Mouse (Mus musculus) kidney, postnatal 14 days (tissue): Measurements from ENCODE around the gene Sqstm1.

Experiments used
- DNase-seq: peaks from one replicate; pipeline ENCODE4 v3.0.0; 2022; ENCODE audit warnings: mixed read lengths

The Sqstm1 gene

DNA sequence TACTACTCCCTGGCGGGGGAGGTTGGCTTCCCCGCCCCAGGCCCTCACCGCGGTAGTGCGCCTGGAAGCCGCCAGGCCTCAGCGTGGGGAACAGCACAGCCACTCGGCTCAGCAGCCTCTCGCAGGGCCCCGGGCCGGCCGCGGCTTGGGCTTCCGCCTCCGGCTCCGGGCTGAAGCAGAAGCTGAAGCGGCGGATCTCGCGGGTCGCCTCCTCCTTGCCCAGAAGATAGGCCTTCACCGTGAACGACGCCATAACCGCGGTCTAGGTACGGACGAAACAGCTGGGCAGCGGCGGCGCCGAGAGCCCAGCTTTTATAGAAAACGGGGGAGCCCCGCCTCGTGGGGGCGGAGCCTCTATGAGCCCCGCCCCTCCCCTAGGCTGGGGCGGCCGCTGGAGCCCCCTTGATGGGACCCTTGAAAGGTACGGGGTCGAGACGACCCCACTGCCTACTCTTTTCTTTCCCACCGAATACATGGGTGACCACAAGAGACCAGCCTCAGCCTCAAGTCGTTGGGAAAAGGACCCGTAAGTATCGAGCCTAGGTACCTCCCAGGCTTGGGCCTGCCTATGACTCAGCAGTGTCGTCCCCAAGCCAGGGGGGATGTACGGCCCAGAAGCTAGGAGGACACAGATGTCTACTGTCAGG, at the start of gene Sqstm1, which contains the start of gene Mgat4b:
TSS of gene Sqstm1 (minus strand) at position 323 of the 647 bp plus-strand sequence.
TSS of gene Mgat4b (plus strand) at position 386 of the 647 bp plus-strand sequence.
- peak; percentile 91 for DNase-seq

DNA sequence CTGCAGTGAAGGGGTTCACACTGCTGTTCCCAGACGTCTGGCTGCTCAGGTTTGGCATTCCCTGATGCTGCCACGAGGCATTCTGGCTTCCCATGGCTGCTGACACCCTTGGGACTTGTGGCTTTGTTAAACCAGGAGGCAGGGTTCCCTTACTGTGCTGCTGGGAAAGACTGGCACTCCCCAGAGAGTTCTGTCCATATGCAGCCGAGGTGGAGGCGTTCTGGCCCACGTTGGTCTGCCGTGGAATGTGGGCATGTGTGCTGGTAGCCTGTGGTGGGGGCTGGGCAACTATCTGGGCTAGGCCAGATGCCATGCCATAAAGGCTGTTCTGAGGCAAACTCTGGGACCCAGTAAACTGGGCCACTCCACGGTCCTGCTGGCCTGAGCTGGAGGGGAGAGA, 47.7 kb upstream of the Sqstm1 start:
- no peak for DNase-seq

DNA sequence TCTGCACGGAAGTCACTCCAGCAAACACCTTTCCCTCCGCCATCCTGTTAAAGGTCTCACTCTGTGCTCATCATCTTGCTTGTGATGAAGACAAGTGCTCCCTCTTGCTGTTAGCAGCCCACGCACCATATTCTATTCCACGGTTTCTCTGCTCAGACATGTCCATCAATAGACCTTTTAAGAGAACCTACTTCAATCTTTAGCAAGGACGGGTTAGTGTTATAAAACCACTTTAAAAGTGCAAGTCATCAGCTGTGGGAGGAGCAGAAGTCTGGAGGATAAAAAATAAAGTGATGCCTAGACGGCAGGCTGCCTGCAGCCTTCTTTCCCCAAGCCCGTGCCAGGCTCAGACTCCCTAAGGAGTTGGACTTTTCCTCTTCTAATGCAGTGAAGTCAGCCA, 46.0 kb upstream of the Sqstm1 start:
- no peak for DNase-seq

DNA sequence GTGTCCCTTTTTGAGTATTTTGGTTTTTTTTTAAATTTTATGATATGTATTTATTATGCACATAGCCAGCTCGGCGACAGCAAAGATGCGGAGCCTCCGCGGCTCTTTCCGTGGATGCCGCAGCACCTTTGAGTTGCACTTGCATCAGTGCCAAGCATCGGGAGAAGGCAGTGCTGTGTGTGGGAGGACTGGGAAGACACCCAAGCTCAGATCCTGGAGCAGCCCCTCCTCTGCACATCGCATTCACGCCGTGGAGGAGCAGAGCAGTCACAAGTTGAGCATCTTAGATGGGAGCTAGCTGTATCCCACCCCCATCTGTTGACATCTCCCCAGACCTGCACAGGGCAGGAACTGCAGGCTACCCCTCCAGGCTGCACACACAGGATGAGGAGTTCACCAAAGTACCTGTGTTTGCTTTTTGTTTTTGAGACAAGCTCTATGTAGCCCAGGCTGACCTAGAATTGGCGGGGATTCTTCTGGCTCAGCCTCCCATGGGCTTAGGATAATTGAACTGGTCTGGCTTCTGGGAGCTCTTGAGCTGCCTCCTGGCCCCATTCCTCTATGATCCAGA, 43.5 kb upstream of the Sqstm1 start:
- no peak for DNase-seq

DNA sequence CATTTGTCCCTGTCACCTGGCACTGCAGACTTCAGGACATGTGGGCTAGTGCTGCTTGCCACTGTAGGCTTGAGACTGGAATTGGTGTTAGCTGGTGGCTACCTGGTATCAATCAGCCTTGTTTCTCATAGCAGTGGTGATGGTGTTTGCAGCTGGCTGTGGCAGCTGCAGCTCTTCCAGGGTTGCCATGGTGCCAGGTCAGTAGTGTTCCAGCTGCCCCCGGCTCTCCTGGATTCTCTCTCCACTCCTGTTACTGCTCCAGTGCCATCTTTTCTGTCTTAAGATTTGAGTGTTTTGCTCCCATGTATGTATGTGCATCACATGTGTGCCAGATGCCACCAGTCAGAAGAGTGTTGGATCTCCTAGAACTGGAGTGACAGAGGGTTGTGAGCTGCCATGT, 42.8 kb upstream of the Sqstm1 start:
- no peak for DNase-seq

GRCm38 (mm10) chr11:50252684-50253265, 42.1 kb upstream of the Sqstm1 start:
- no peak for DNase-seq

- peak; percentile 72 for DNase-seq
These were observed 41.5 kb upstream of the Sqstm1 start for GRCm38 (mm10) chr11:50252166-50252565.

DNA sequence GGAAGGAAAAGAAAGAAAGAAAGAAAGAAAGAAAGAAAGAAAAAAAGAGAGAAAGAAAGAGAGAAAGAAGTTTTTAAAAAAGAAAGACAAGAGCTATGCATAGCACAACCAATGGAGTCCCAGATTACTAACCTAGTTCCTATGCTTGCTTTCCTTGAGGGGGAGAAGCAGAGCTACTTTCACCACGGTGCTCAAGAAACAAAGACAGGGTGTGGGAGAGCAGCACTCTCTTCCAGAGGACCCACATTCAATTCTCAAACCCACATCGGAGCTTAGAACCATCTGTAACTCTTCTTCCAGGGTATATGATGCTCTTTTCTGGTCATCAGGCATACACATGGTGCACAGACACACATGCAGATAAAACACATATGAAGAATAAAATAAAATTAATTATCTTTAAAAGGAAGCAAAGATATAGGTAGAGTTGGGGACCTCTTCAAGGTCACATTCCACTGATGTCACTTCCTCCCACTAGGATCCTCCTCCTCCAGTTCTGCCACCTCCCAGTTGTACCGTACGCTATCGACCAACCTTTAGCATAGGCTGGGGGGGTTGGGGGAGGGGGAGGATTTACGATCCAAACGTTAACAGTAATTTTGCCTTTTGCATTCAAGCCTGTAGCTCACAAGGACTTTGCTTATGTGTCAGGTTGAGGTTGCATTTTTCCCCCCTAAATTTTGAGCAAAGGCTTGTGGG, 38.0 kb upstream of the Sqstm1 start:
- no peak for DNase-seq

DNA sequence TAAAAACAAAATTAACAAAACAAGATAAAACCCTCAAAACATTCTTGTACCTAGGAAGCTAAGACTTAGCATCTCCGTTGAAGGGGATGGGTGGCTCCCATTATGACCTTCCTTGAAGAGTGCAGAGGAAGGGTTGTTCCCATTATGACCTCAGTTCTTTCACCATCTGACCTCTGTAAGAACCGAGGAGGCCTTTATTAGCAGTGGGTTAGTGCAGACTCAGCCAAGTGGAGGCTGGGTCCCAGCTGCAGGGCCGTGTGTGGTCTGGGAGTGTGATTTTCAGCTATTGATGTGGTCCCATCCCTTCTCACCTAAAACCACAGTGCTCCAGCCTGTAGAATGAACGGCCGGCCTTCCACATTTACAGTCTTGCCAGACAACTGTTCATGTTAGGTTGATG, 34.6 kb upstream of the Sqstm1 start:
- DNase-seq, result no peak

DNA sequence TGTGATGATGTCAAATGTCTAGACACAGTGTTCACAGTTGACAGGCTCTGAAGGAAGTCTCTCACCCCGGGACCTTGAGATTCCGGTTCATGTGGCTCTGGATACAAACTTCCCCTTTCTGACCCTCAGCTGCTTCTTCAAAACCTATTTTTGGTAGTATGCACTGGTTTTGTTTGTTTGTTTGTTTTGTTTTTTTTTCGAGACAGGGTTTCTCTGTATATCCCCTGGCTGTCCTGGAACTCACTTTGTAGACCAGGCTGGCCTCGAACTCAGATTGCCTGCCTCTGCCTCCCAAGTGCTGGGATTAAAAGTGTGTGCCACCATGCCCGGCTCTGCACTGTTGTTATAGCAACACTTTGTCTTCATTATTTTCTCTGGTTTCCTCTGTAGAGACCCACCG, 33.3 kb upstream of the Sqstm1 start:
- no peak for DNase-seq

DNA sequence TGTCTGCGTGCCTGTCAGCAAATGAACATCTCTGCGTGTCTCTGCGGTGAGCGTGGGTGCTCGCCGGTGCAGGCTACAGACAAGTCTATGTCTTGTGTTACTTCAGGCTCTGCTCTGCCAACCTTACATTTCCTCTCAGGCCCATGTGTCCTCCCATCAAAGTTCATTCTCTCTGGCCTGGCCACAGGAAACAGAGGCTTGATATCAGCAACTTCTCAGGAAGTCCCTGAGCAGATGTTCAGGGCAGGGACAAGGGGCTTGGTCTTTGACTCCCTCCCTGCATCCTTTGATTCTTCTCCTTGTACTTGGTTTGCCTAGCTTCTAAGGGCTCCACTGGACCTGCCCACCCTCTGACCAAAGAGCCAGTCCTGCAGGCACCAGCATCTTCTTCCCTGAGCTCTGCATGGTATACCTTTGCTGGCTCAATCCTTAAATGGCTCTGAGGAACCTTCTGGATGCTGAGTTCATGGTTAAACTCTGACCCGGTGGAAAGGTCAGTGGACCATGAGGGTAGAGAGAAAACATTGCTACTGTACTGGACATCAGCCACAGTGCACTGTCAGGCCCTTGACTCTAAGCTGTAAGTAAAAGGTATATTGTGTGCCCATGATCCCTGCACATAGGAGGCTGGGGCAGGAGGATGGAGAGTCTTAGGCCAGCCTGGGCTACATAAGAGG, 29.7 kb upstream of the Sqstm1 start:
- peak; percentile 63 for DNase-seq

DNA sequence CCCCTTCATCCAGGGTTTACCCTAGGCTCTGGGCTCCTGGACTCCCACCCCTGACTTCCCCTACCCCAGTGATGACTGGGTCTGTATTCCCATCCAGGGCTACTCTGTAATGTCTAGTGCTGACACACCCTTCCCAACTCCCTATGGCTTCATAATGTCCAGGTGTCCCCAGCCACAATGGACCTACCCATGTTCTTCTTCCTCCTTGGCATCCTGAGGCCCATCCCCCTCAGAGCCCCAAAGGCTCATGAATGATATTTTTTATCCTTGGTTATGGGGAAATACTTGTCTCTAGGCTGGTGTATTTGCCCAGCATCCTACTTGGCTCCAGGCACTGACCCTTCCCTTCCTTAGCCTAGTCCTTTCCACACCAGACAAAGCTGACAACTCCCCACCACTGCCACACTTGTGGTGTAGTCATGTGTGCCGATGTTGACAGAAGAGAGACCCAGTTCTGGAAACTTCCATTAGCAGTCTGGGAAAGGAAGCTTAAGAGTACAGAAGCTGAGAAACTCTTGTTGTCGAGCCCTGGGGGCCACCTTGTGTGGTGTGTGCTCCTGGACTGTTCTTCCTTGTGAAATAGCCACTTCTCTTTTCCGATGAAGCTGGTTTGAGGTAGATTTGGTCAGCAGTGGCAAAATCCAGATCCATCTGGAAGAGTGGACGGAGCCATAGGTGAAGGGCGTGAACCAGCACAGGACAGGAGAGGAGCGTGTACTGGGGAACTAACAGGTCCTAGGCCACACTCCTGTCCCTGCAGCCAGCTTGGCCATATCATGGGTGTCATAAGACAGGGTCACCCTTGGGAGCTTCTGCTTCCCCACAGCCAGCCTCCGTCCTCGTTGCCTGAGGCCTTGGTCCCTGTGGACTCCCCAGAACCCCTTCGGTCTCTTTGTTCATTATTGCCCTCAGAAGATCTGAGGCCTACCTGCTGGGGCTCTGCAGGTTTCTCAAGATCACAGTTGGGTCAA, 28.5 kb upstream of the Sqstm1 start:
- no peak for DNase-seq

DNA sequence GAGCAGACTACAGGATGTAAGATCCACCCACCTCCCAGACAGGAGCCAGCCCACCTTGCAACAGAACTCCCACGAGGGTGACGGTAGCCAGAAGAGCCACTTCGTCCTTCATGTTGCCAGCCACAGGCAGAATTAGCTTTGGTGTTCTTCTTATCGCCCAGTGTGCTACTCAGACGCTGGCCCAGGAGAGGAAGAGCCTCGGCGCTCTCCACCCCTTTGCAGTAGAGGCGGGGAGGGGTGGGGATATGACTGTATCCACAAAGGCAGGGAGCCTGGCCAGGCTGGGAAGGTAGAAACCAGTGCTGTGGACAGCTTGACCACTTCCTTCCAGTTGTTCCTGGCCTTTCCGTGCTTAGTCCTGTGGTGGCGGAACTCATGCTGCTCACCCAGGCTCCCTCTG, 27.7 kb upstream of the Sqstm1 start, which contains the start of gene Ltc4s:
TSS of gene Ltc4s (minus strand) at position 293 of the 400 bp plus-strand sequence.
- peak; percentile 36 for DNase-seq

- DNase-seq, result peak; percentile 48
These were observed 26.6 kb upstream of the Sqstm1 start for GRCm38 (mm10) chr11:50236937-50237835.

- DNase-seq, result peak; percentile 96
These were observed 25.9 kb upstream of the Sqstm1 start for GRCm38 (mm10) chr11:50236540-50236936.

- DNase-seq, result no peak
These were observed 24.0 kb upstream of the Sqstm1 start for GRCm38 (mm10) chr11:50234606-50235005.

GRCm38 (mm10) chr11:50233993-50234392, 23.4 kb upstream of the Sqstm1 start:
- DNase-seq, result no peak

GRCm38 (mm10) chr11:50233022-50233421, 22.4 kb upstream of the Sqstm1 start:
- DNase-seq, result no peak

- DNase-seq, result peak; percentile 74
These were observed 20.8 kb upstream of the Sqstm1 start for GRCm38 (mm10) chr11:50231411-50231810.

DNA sequence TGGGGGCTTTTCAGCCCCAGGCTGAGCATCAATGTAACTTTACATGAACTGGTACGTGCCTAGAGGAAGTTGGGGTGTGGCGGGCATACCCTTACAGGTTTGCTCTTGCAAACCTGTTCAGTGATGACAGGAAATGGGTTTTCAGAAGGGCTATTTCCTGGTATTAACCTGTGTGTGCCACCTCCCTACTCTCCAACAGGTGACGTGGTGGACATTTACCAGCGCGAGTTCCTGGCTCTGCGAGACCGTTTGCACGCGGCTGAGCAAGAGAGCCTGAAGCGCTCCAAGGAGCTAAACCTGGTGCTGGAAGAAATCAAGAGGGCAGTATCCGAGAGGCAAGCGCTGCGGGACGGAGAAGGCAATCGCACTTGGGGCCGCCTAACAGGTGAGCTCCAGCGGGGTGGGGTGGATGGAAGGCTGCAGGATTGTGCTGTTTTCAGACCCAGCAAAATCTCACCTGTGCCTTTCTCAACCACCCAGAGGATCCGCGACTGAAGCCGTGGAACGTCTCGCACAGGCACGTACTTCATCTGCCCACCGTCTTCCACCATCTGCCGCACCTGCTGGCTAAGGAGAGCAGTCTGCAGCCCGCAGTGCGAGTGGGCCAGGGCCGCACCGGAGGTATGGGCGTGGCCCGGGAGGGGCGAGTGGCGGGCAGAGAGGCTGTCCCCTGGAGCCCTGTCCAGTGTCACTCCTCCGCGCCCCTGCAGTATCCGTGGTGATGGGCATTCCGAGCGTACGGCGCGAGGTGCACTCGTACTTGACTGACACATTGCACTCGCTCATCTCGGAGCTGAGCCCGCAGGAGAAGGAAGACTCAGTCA, 20.1 kb upstream of the Sqstm1 start:
- no peak for DNase-seq
